Mouse (Mus musculus) ES-E14 (cell line): ENCODE measurements at regions not wholly inside any gene's neighbourhood (a gene's known extent, or its start where the extent isn't known, plus 50 kb on each side); places are given as distances from the start of the nearest gene placed in this dataset.

Experiments used
- HCFC1 ChIP-seq: IDR thresholded peaks from 2 replicates; pipeline ENCODE4 v1.6.1; 2012; ENCODE audit warnings: low read length, inconsistent platforms, borderline replicate concordance; ENCODE audit not compliant: insufficient read depth
- ZNF384 ChIP-seq: IDR thresholded peaks from 2 replicates; pipeline ENCODE4 v1.6.1; 2012; ENCODE audit warnings: low read depth, low read length, inconsistent platforms

DNA sequence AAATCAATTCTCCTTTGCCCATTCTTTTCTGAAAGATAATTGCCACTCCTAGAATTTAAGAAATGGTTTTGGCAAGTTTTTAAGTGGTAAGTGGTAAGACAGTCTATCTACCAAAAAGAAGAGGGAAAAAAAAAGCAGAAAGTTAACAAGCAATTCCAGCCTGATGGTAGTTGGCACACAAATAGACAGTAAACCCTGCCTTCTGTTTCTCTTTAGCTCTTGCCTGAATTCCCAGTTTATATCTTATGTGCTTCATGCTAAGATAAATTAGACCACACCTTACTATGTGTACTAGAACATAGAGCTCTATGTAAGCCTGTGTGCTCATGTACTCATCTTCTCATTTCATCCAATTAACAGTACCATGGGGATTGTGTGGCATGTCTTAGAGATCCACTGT is 164.0 kb upstream of the Lsamp start:
- TF ChIP-seq HCFC1 = no peak
- TF ChIP-seq ZNF384 = no peak
